Mouse (Mus musculus) lung, embryonic 15.5 days (tissue): ENCODE results near the gene Serpinb1c. TPM values are rescaled to one million over a fixed set of nuclear protein-coding genes. Genes with fewer than 3 reads are reported as not detected.
A peak's percentile ranks its signal among the peaks of the same experiment; 100 is the strongest.
"Not testable (repeated sequence)": the region's sequence is repeated elsewhere in the genome, so short reads cannot be mapped to it uniquely, and the experiment has no call there.

ENCODE experiments used
- ATAC-seq: fragments of 200-750 bp; cut with Nextera tagmentation; 2 replicates; pipeline ENCODE4 v1.8.0; 2017; ENCODE audit warnings: moderate number of reproducible peaks, borderline replicate concordance; ENCODE audit not compliant: low FRiP score, low TSS enrichment; ENCODE audit errors: extremely low read depth
- H3K27ac ChIP-seq: fragments of 300-500 bp; sonication (generic); 2 replicates; pipeline ENCODE4 v1.5.1; 2015; ENCODE audit warnings: moderate library complexity, mild to moderate bottlenecking, inconsistent platforms
- H3K27me3 ChIP-seq: fragments of 300-500 bp; sonication (generic); 2 replicates; pipeline ENCODE4 v1.6.1; 2015; ENCODE audit warnings: inconsistent platforms
- H3K36me3 ChIP-seq: fragments of 300-500 bp; sonication (generic); 2 replicates; pipeline ENCODE4 v1.6.1; 2015; ENCODE audit warnings: inconsistent platforms
- H3K4me1 ChIP-seq: fragments of 300-500 bp; sonication (generic); 2 replicates; pipeline ENCODE4 v1.6.1; 2015; ENCODE audit warnings: inconsistent platforms
- H3K4me2 ChIP-seq: fragments of 300-500 bp; sonication (generic); 2 replicates; pipeline ENCODE4 v1.6.1; 2015; ENCODE audit warnings: inconsistent platforms, mild to moderate bottlenecking, moderate library complexity
- H3K4me3 ChIP-seq: fragments of 300-500 bp; sonication (generic); 2 replicates; pipeline ENCODE4 v1.5.1; 2015; ENCODE audit warnings: mild to moderate bottlenecking, inconsistent platforms
- H3K9ac ChIP-seq: fragments of 300-500 bp; sonication (generic); 2 replicates; pipeline ENCODE4 v1.6.1; 2015; ENCODE audit warnings: inconsistent platforms
- H3K9me3 ChIP-seq: fragments of 300-500 bp; sonication (generic); 2 replicates; pipeline ENCODE4 v1.6.1; 2016; ENCODE audit warnings: inconsistent platforms
- WGBS: fragments of 180-500 bp; shearing (Covaris S2); methylation state at CpG from one replicate; pipeline ENCODE4 v1.1.7; 2015; 5-methylcytosine and 5-hydroxymethylcytosine counted together
- polyA plus RNA-seq: library from polyadenylated mRNA; unstranded; fragments of >200 nt; fragmentation: Nextera tagmentation; extraction: Ambion mirVana; gene quantifications from 2 replicates; pipeline ENCODE4 v1.2.1, GENCODE M21; 2015

The Serpinb1c gene
- not detected in 2 replicates for polyA plus RNA-seq

GRCm38 (mm10) chr13:32898111-32898510 is at the start of gene Serpinb1c:
Gene Serpinb1c, minus strand, starts transcription at chr13:32898211.
- no peak within 1 kb of the TSS for H3K9ac ChIP-seq
- H3K27me3 ChIP-seq: no peaks in the 10 kb centered on the region
- 85% methylated on average over 2 of the region's 2 CpGs for WGBS
- H3K4me2 ChIP-seq: no peak within 1 kb of the TSS
- H3K4me1 ChIP-seq: 0 out of 2 replicates have a peak, but pooled peaks cover 4% of the 10 kb centered on the region
- H3K36me3 ChIP-seq: no peaks in the 10 kb centered on the region
- no peak for ATAC-seq
- no peak within 1 kb of the TSS for H3K4me3 ChIP-seq
- no peak within 1 kb of the TSS for H3K27ac ChIP-seq
- no peaks in the 10 kb centered on the region for H3K9me3 ChIP-seq

- not testable (repeated sequence) for H3K4me2 ChIP-seq, ATAC-seq, H3K9me3 ChIP-seq, H3K4me3 ChIP-seq, H3K9ac ChIP-seq, H3K27me3 ChIP-seq, H3K4me1 ChIP-seq, H3K36me3 ChIP-seq, H3K27ac ChIP-seq
- WGBS: 73% methylated on average over 3 of the region's 3 CpGs
These were observed 41.2 kb upstream of the Serpinb1c start for GRCm38 (mm10) chr13:32939191-32939590.

GRCm38 (mm10) chr13:32938275-32938674 is 40.3 kb upstream of the Serpinb1c start:
- not testable (repeated sequence) for ATAC-seq, H3K4me3 ChIP-seq, H3K4me1 ChIP-seq, H3K27ac ChIP-seq, H3K9me3 ChIP-seq, H3K36me3 ChIP-seq, H3K4me2 ChIP-seq, H3K9ac ChIP-seq, H3K27me3 ChIP-seq
- WGBS: 59% methylated on average over 4 of the region's 4 CpGs

GRCm38 (mm10) chr13:32934706-32935381 is 36.8 kb upstream of the Serpinb1c start:
- 7% methylated on average over 1 of the region's 1 CpGs for WGBS
- H3K4me1 ChIP-seq: no peaks in the 10 kb centered on the region
- H3K27me3 ChIP-seq: no peaks in the 10 kb centered on the region
- no peak overlapping the region for H3K4me2 ChIP-seq
- no peaks in the 10 kb centered on the region for H3K9me3 ChIP-seq
- H3K4me3 ChIP-seq: no peak overlapping the region
- H3K36me3 ChIP-seq: no peaks in the 10 kb centered on the region
- no peak; the same call in 1 of the 2 replicates for ATAC-seq
- no peak overlapping the region for H3K27ac ChIP-seq
- H3K9ac ChIP-seq: no peak overlapping the region

GRCm38 (mm10) chr13:32929107-32929750 is 31.2 kb upstream of the Serpinb1c start:
- H3K4me2 ChIP-seq: no peak overlapping the region
- no peak overlapping the region for H3K9ac ChIP-seq
- no peak for ATAC-seq
- H3K4me1 ChIP-seq: peaks cover 9% of the 10 kb centered on the region
- H3K27ac ChIP-seq: no peak overlapping the region
- H3K27me3 ChIP-seq: no peaks in the 10 kb centered on the region
- H3K36me3 ChIP-seq: no peaks in the 10 kb centered on the region
- H3K9me3 ChIP-seq: no peaks in the 10 kb centered on the region
- WGBS: 50% methylated on average over 2 of the region's 2 CpGs
- H3K4me3 ChIP-seq: no peak overlapping the region

- H3K4me3 ChIP-seq: no peak overlapping the region
- H3K4me2 ChIP-seq: no peak overlapping the region
- H3K27ac ChIP-seq: 0 out of 2 replicates have a peak overlapping the region, but pooled peaks have one; percentile 41
- 53% methylated on average over 1 of the region's 1 CpGs for WGBS
- H3K4me1 ChIP-seq: peaks cover 12% of the 10 kb centered on the region
- no peak for ATAC-seq
- H3K9ac ChIP-seq: no peak overlapping the region
- no peaks in the 10 kb centered on the region for H3K9me3 ChIP-seq
- no peaks in the 10 kb centered on the region for H3K36me3 ChIP-seq
- H3K27me3 ChIP-seq: no peaks in the 10 kb centered on the region
These were observed 29.2 kb upstream of the Serpinb1c start for GRCm38 (mm10) chr13:32927241-32927640.

- ATAC-seq: no peak
- H3K9ac ChIP-seq: no peak overlapping the region
- H3K4me1 ChIP-seq: peaks cover 12% of the 10 kb centered on the region
- no peak overlapping the region for H3K4me3 ChIP-seq
- no peaks in the 10 kb centered on the region for H3K9me3 ChIP-seq
- H3K36me3 ChIP-seq: no peaks in the 10 kb centered on the region
- H3K27me3 ChIP-seq: no peaks in the 10 kb centered on the region
- H3K27ac ChIP-seq: peak overlapping the region; percentile 41; the same call in 1 of the 2 replicates
- 59% methylated on average over 2 of the region's 2 CpGs for WGBS
- H3K4me2 ChIP-seq: no peak overlapping the region
These were observed 28.6 kb upstream of the Serpinb1c start for GRCm38 (mm10) chr13:32926661-32927060.

GRCm38 (mm10) chr13:32924578-32925360 is 26.8 kb upstream of the Serpinb1c start:
- peak; percentile 83 for ATAC-seq
- Histone ChIP-seq H3K9ac (no peak overlapping the region), H3K9me3 (no peaks in the 10 kb centered on the region), H3K27ac (peak overlapping the region; percentile 87), H3K27me3 (no peaks in the 10 kb centered on the region), H3K4me1 (peaks cover 12% of the 10 kb centered on the region), H3K4me3 (no peak overlapping the region), H3K4me2 (0 out of 2 replicates have a peak overlapping the region, but pooled peaks have one; percentile 29), H3K36me3 (no peaks in the 10 kb centered on the region)
- WGBS: 23% methylated on average over 7 of the region's 7 CpGs

GRCm38 (mm10) chr13:32922622-32923021 is 24.6 kb upstream of the Serpinb1c start:
- H3K27me3 ChIP-seq: no peaks in the 10 kb centered on the region
- no peak overlapping the region for H3K4me2 ChIP-seq
- no peak for ATAC-seq

GRCm38 (mm10) chr13:32912770-32913380 is 14.9 kb upstream of the Serpinb1c start:
- peak overlapping the region; percentile 79 for H3K27ac ChIP-seq
- no peaks in the 10 kb centered on the region for H3K4me1 ChIP-seq
- H3K4me2 ChIP-seq: no peak overlapping the region
- H3K27me3 ChIP-seq: no peaks in the 10 kb centered on the region
- ATAC-seq: peak; percentile 77
- no peaks in the 10 kb centered on the region for H3K9me3 ChIP-seq
- no peak overlapping the region for H3K4me3 ChIP-seq
- H3K36me3 ChIP-seq: no peaks in the 10 kb centered on the region
- no peak overlapping the region for H3K9ac ChIP-seq

More at GRCm38 (mm10) chr13:32922622-32923021, 24.6 kb upstream of the Serpinb1c start:
- no peaks in the 10 kb centered on the region for H3K36me3 ChIP-seq
- no peak overlapping the region for H3K9ac ChIP-seq
- no peaks in the 10 kb centered on the region for H3K9me3 ChIP-seq
- peaks cover 12% of the 10 kb centered on the region for H3K4me1 ChIP-seq
- no peak overlapping the region for H3K27ac ChIP-seq
- no peak overlapping the region for H3K4me3 ChIP-seq

- H3K27ac ChIP-seq: no peak overlapping the region
- no peak for ATAC-seq
- H3K9me3 ChIP-seq: no peaks in the 10 kb centered on the region
- H3K4me1 ChIP-seq: no peaks in the 10 kb centered on the region
- no peak overlapping the region for H3K9ac ChIP-seq
- WGBS: 76% methylated on average over 3 of the region's 3 CpGs
- no peak overlapping the region for H3K4me2 ChIP-seq
- H3K27me3 ChIP-seq: no peaks in the 10 kb centered on the region
- H3K4me3 ChIP-seq: no peak overlapping the region
- no peaks in the 10 kb centered on the region for H3K36me3 ChIP-seq
These were observed 10.2 kb upstream of the Serpinb1c start for GRCm38 (mm10) chr13:32908182-32908581.
